Comparison of ENCODE assay signal across 22 mouse cellular contexts in the genomic region with DNA sequence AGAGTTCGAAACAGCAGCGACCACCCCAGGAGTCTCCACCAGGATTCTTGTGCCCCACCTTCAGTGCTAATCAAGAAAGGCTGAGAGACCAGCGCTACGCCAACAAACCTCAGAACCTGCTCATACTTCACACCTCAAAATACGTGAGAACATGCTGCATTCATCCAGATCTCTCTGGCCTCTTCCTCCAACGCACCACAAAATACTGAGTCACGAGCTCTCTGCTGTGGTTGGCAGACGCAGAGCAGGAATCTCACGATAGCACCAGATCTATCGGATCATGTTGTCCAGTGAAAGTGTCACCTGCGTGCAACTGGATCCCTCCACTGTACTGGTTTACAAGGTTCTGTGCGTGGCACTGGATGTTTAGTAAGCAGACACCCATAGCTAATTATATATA. TPM values are rescaled to one million over a fixed set of nuclear protein-coding genes. Genes with fewer than 3 reads are reported as not detected.
"Had no signal": no experiment of that assay in that cellular context is flagged by ENCODE, and none has a peak within 500 bp of the region (broad histone marks: within the 10 kb centered on the region; RNA-seq: fewer than 3 reads in every experiment).

No protein-coding gene starts in this region.

- DNase-seq: left cerebral cortex, postnatal 4 days; liver, embryonic 13.5 days; liver, postnatal 0 days; lung, adult 18-20 months; lung, adult 2 months; lung, embryonic 14.5 days; lung, postnatal 10 days; lung, postnatal 14 days; lung, postnatal 36 days; lung, postnatal 4 days; midbrain, embryonic 14.5 days had no signal

RNA-seq across cellular contexts. Expression of gene Tmc2, which starts 6.6 kb away (rescaled TPM):
- total RNA-seq: left cerebral cortex, adult 8-10 months; left cerebral cortex, postnatal 10 days; left cerebral cortex, postnatal 14 days; left cerebral cortex, postnatal 25 days; left cerebral cortex, postnatal 36 days; left cerebral cortex, postnatal 4 days; liver, adult 2 months; megakaryocyte progenitor cell, adult 5-6 weeks; megakaryocyte, adult 5-6 weeks; megakaryocyte-erythroid progenitor cell, adult 5-6 weeks; midbrain, postnatal 0 days; monocyte, adult 5-6 weeks had no signal
